Mouse (Mus musculus): ENCODE measurements at regions not wholly inside any gene's neighbourhood (a gene's known extent, or its start where the extent isn't known, plus 50 kb on each side); places are given as distances from the start of the nearest gene placed in this dataset.

DNA sequence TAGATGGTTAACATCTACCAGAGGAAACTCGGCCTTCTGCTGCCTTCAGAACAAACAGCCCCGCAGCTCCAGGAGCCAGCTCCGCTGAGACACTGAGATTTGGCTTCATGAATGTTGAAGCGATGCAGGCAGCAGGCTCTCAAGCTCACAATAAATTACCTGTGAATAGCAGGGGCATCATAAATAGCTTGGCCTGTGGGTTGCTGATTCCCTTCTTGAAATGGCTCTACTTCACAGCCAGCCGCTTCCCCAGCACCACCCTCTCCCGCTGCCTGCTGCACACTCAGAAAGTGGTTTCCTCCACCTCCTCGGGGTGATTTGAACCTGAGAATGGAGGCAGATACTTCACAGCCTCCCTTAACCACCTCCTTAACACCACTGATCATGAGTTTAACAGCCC is 104.2 kb upstream of the Topaz1 start:
- DNase-seq (ENCODE audit: low spot score) (no peak), ATAC-seq (replicated peaks; ENCODE audit: low FRiP score) (no peak)
- H3K27me3 ChIP-seq (ENCODE audit: control insufficient read depth, insufficient read depth, low read length), result no peaks in the 10 kb centered on the region
- H3K4me3 ChIP-seq (ENCODE audit: low read depth, low read length), result no peak overlapping the region
- H3K27ac ChIP-seq (ENCODE audit: low read depth, low read length), result no peak overlapping the region
- H3K9me3 ChIP-seq (ENCODE audit: control insufficient read depth, low read length), result no peaks in the 10 kb centered on the region
- H3K4me2 ChIP-seq (ENCODE audit: low read depth, low read length, severe bottlenecking), result no peak overlapping the region
- no peaks in the 10 kb centered on the region for H3K4me1 ChIP-seq (replicated peaks; ENCODE audit: control insufficient read depth, insufficient read depth, low read length)
- H3K9ac ChIP-seq (ENCODE audit: low read length), result no peak overlapping the region
- 62% methylated on average over 7 of the region's 7 CpGs for WGBS
- H3K36me3 ChIP-seq (ENCODE audit: control insufficient read depth, insufficient read depth, low read length), result no peaks in the 10 kb centered on the region

DNA sequence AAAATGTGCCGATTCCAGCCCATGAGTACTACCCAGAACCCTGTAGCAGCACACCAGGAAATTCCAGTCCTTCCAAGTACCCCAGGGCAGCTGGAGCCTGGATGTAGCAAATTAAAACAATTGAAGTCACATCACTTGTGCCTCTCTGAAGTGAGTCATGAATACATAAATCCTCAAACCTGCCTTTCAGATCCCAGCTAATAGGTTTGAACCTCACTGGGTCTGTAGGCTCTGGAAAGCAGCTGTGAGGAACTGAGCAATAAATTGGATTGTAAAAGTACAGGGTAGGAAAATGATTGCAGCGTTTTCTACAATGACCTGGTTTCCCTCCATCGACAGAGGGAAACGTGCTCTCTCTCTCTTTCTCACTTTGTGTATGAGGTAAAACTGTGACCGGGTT is 101.6 kb upstream of the Topaz1 start:
- no peaks in the 10 kb centered on the region for H3K4me1 ChIP-seq (replicated peaks; ENCODE audit: control insufficient read depth, insufficient read depth, low read length)
- H3K9ac ChIP-seq (ENCODE audit: low read length), result no peak overlapping the region
- WGBS, result 84% methylated on average over 5 of the region's 5 CpGs
- no peak overlapping the region for H3K4me3 ChIP-seq (ENCODE audit: low read depth, low read length)
- no peaks in the 10 kb centered on the region for H3K27me3 ChIP-seq (ENCODE audit: control insufficient read depth, insufficient read depth, low read length)
- H3K4me2 ChIP-seq (ENCODE audit: low read depth, low read length, severe bottlenecking), result no peak overlapping the region
- no peak for DNase-seq (ENCODE audit: low spot score)
- no peak for ATAC-seq (replicated peaks; ENCODE audit: low FRiP score)
- H3K27ac ChIP-seq (ENCODE audit: low read depth, low read length), result no peak overlapping the region
- H3K9me3 ChIP-seq (ENCODE audit: control insufficient read depth, low read length), result no peaks in the 10 kb centered on the region
- no peaks in the 10 kb centered on the region for H3K36me3 ChIP-seq (ENCODE audit: control insufficient read depth, insufficient read depth, low read length)

DNA sequence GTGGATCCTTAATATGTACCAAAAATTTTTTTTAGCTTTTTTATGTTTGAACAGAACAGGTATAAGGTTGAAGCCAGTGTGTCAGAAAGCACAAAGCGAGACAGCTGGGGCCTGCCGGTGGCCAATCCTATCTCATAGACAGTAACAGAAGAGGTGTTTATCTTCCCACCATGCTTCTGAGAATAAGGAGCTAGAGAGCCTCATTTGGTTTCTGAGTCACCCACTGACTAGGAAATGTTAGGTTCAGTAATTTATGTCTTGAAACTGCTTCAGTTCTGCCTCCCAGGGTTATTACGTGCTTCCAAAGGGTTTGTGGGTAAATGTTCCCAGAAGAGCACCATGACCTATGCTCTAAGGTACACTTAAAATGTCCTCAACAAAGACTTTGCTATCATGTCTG is 96.3 kb upstream of the Topaz1 start:
- ATAC-seq (replicated peaks; ENCODE audit: low FRiP score), result no peak
- H3K9ac ChIP-seq (ENCODE audit: low read length), result no peak overlapping the region
- H3K4me3 ChIP-seq (ENCODE audit: low read depth, low read length), result no peak overlapping the region
- WGBS, result 88% methylated on average over 3 of the region's 3 CpGs
- H3K4me1 ChIP-seq (replicated peaks; ENCODE audit: control insufficient read depth, insufficient read depth, low read length), result no peaks in the 10 kb centered on the region
- H3K27ac ChIP-seq (ENCODE audit: low read depth, low read length), result no peak overlapping the region
- no peak overlapping the region for H3K4me2 ChIP-seq (ENCODE audit: low read depth, low read length, severe bottlenecking)
- no peaks in the 10 kb centered on the region for H3K9me3 ChIP-seq (ENCODE audit: control insufficient read depth, low read length)
- no peaks in the 10 kb centered on the region for H3K36me3 ChIP-seq (ENCODE audit: control insufficient read depth, insufficient read depth, low read length)
- no peak for DNase-seq (ENCODE audit: low spot score)
- H3K27me3 ChIP-seq (ENCODE audit: control insufficient read depth, insufficient read depth, low read length), result no peaks in the 10 kb centered on the region

DNA sequence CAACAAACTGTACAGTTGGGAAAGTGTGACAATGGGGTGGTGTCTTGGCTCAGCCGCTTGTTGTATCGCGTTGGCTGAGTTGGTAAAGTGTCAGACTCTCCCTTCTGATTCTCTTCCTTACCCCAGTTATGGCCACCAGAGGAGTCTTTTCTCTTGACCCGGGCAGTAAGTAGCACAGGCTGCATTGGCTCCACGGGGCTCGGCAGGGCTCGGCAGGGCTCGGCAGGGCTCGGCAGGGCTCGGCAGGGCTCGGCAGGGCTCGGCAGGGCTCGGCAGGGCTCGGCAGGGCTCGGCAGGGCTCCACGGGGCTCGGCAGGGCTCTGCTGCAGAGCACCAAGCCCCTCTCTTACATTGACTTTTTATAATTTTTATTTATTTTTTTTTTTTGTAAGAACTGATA is 91.6 kb upstream of the Topaz1 start:
- no peak overlapping the region for H3K4me3 ChIP-seq (ENCODE audit: low read depth, low read length)
- DNase-seq (ENCODE audit: low spot score) (no peak), ATAC-seq (replicated peaks; ENCODE audit: low FRiP score) (no peak)
- no peak overlapping the region for H3K27ac ChIP-seq (ENCODE audit: low read depth, low read length)
- H3K9me3 ChIP-seq (ENCODE audit: control insufficient read depth, low read length), result no peaks in the 10 kb centered on the region
- no peak overlapping the region for H3K9ac ChIP-seq (ENCODE audit: low read length)
- no peaks in the 10 kb centered on the region for H3K4me1 ChIP-seq (replicated peaks; ENCODE audit: control insufficient read depth, insufficient read depth, low read length)
- no peak overlapping the region for H3K4me2 ChIP-seq (ENCODE audit: low read depth, low read length, severe bottlenecking)
- WGBS, result 49% methylated on average over 17 of the region's 17 CpGs
- no peaks in the 10 kb centered on the region for H3K36me3 ChIP-seq (ENCODE audit: control insufficient read depth, insufficient read depth, low read length)
- H3K27me3 ChIP-seq (ENCODE audit: control insufficient read depth, insufficient read depth, low read length), result no peaks in the 10 kb centered on the region

DNA sequence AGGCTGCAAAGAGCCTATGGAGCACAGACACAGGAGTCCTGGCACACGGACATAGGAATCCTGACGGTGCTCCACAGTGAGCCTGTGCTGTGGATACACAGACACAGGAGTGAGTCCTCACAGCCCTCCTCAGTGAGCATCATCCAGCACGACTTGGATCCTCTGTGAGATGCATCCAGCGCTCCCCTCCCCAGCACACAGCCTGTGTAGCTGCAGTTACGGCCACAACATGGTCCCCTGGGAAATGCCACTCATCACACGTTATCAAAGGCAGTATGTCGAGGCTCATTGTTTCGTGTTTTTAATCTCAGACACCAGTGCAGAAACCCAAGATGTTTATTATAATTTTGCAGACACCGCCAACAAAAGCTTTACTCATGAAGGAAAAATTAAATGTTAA is 87.1 kb upstream of the Topaz1 start:
- no peak for ATAC-seq (replicated peaks; ENCODE audit: low FRiP score)
- no peak overlapping the region for H3K9ac ChIP-seq (ENCODE audit: low read length)
- no peaks in the 10 kb centered on the region for H3K27me3 ChIP-seq (ENCODE audit: control insufficient read depth, insufficient read depth, low read length)
- H3K27ac ChIP-seq (ENCODE audit: low read depth, low read length), result no peak overlapping the region
- H3K4me3 ChIP-seq (ENCODE audit: low read depth, low read length), result no peak overlapping the region
- WGBS, result 77% methylated on average over 9 of the region's 9 CpGs
- no peak overlapping the region for H3K4me2 ChIP-seq (ENCODE audit: low read depth, low read length, severe bottlenecking)
- H3K36me3 ChIP-seq (ENCODE audit: control insufficient read depth, insufficient read depth, low read length), result no peaks in the 10 kb centered on the region
- H3K4me1 ChIP-seq (replicated peaks; ENCODE audit: control insufficient read depth, insufficient read depth, low read length), result no peaks in the 10 kb centered on the region
- no peak for DNase-seq (ENCODE audit: low spot score)
- no peaks in the 10 kb centered on the region for H3K9me3 ChIP-seq (ENCODE audit: control insufficient read depth, low read length)

DNA sequence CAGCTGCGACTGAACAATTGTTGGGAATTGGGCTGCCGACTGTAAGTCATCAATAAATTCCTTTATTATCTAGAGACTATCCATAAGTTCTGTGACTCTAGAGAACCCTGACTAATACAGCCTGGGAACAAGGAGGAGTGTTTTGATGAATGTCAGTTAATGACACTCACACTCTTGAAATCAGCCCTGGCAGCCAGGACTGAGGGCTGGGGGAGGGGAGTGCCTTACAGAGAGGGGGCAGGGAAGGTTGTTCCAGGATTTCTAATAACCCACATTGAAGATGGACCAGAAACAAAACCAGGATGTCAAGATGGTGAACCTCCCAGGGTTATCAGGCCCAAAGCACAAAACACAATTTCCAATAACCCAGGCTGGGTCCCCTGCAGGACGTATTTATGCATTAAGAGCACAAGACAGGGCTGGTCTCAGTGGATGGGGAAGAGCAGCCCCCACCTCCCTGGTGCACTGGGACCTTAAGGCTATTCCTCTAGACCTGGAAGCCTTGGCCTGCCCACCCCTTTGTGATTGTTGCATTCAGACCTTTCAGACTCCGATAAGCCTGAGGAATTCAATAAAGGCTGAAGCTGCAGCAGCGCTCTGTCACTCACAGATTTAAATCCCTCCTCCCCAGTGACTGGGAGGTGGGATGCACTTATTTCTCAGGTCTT is 80.0 kb upstream of the Topaz1 start:
- Histone ChIP-seq H3K27me3 (ENCODE audit: control insufficient read depth, insufficient read depth, low read length) (no peaks in the 10 kb centered on the region), H3K9me3 (ENCODE audit: control insufficient read depth, low read length) (no peaks in the 10 kb centered on the region), H3K27ac (ENCODE audit: low read depth, low read length) (no peak overlapping the region), H3K36me3 (ENCODE audit: control insufficient read depth, insufficient read depth, low read length) (no peaks in the 10 kb centered on the region), H3K4me2 (ENCODE audit: low read depth, low read length, severe bottlenecking) (0 out of 2 replicates have a peak overlapping the region, but pooled peaks have one; percentile 11), H3K9ac (ENCODE audit: low read length) (no peak overlapping the region), H3K4me1 (replicated peaks; ENCODE audit: control insufficient read depth, insufficient read depth, low read length) (peaks cover 4% of the 10 kb centered on the region; the same call in 1 of the 2 replicates), H3K4me3 (ENCODE audit: low read depth, low read length) (no peak overlapping the region)
- WGBS, result 10% methylated on average over 3 of the region's 5 CpGs
- DNase-seq (ENCODE audit: low spot score) (no peak), ATAC-seq (replicated peaks; ENCODE audit: low FRiP score) (0 out of 2 replicates have a peak, but pooled peaks have one; percentile 46)

DNA sequence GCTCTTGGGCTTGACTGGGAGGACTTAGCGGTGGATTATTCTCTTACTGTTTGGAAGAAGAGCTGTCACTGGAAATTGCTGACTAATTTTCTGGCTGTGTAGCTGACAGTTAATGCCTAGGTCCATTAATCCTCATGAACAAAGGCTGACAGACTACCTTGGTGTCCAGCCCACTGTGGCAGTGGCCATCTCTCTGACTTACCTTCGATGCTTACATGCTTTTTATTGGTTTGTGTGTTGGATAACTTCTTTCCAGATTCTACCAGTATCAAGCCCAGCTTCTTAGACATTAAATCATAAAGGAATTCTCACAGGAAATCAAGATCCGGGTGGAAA is 79.5 kb upstream of the Topaz1 start:
- Histone ChIP-seq H3K36me3 (ENCODE audit: control insufficient read depth, insufficient read depth, low read length) (no peaks in the 10 kb centered on the region), H3K9me3 (ENCODE audit: control insufficient read depth, low read length) (no peaks in the 10 kb centered on the region), H3K27ac (ENCODE audit: low read depth, low read length) (no peak overlapping the region), H3K9ac (ENCODE audit: low read length) (no peak overlapping the region), H3K4me2 (ENCODE audit: low read depth, low read length, severe bottlenecking) (no peak overlapping the region), H3K4me3 (ENCODE audit: low read depth, low read length) (no peak overlapping the region), H3K4me1 (replicated peaks; ENCODE audit: control insufficient read depth, insufficient read depth, low read length) (peaks cover 4% of the 10 kb centered on the region; the same call in 1 of the 2 replicates), H3K27me3 (ENCODE audit: control insufficient read depth, insufficient read depth, low read length) (no peaks in the 10 kb centered on the region)
- WGBS, result 48% methylated on average over 3 of the region's 3 CpGs
- ATAC-seq (replicated peaks; ENCODE audit: low FRiP score) (no peak), DNase-seq (ENCODE audit: low spot score) (no peak)

DNA sequence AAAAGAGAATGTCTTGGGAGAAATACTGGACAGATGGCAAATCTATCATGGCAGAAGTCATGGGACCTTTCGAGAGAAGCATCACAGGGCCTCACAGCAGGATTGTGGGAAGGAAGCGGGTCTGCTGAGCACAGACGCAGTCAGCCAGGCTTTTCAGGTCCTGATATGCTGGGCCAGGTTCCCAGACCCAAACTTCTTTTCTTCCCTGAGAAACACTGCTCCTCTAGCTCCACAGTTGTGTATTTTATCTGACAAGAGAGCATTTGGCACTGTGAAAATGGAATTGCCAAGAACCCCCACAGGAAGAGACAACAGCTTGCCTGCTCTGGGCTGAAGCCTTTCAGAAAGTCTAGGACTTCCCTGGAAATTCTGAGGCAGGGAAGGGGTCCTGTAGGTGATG is 73.4 kb upstream of the Topaz1 start:
- 78% methylated on average over 3 of the region's 3 CpGs for WGBS
- H3K9ac ChIP-seq (ENCODE audit: low read length), result no peak overlapping the region
- H3K4me3 ChIP-seq (ENCODE audit: low read depth, low read length), result no peak overlapping the region
- no peak overlapping the region for H3K27ac ChIP-seq (ENCODE audit: low read depth, low read length)
- H3K36me3 ChIP-seq (ENCODE audit: control insufficient read depth, insufficient read depth, low read length), result no peaks in the 10 kb centered on the region
- H3K4me2 ChIP-seq (ENCODE audit: low read depth, low read length, severe bottlenecking), result no peak overlapping the region
- no peaks in the 10 kb centered on the region for H3K9me3 ChIP-seq (ENCODE audit: control insufficient read depth, low read length)
- ATAC-seq (replicated peaks; ENCODE audit: low FRiP score) (no peak), DNase-seq (ENCODE audit: low spot score) (no peak)
- no peaks in the 10 kb centered on the region for H3K27me3 ChIP-seq (ENCODE audit: control insufficient read depth, insufficient read depth, low read length)
- no peaks in the 10 kb centered on the region for H3K4me1 ChIP-seq (replicated peaks; ENCODE audit: control insufficient read depth, insufficient read depth, low read length)

DNA sequence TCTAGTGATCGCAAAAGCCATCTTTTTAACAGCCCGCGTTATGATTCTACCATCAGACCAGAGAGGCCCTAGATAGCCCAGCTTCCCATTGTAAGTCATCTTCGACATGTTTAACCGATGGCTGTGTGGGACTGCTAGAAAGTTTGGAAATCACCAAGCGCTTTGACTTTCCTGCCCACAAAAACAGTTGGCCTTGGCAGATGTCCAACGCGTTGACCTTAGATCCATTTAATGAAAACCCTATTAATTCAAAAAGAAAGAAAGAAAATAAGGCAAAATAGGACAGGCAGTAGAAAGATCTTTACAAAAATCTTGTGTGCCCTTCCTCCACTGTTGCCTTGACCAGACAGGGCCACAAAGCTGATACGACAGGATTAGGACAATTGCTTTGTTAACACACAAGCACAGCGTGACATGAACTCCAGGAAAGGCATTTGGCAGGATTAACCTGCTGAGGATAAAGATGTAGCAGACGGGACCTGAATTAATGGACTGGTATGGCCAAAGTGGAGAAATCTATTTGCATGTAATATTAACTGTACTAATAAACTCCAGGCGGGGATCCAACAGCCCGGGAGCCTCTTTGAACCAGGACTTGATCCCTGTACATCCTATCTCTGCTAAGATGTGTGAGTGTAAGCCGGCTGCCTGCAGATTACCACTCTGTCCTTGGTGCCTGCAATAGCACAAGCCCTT is 69.0 kb upstream of the Topaz1 start:
- no peaks in the 10 kb centered on the region for H3K36me3 ChIP-seq (ENCODE audit: control insufficient read depth, insufficient read depth, low read length)
- no peak overlapping the region for H3K27ac ChIP-seq (ENCODE audit: low read depth, low read length)
- no peak for DNase-seq (ENCODE audit: low spot score)
- H3K9ac ChIP-seq (ENCODE audit: low read length), result no peak overlapping the region
- ATAC-seq (replicated peaks; ENCODE audit: low FRiP score), result no peak
- no peaks in the 10 kb centered on the region for H3K27me3 ChIP-seq (ENCODE audit: control insufficient read depth, insufficient read depth, low read length)
- whole genome bisulfite sequencing, result 63% methylated on average over 14 of the region's 14 CpGs
- no peak overlapping the region for H3K4me2 ChIP-seq (ENCODE audit: low read depth, low read length, severe bottlenecking)
- no peaks in the 10 kb centered on the region; the same call in 1 of the 2 replicates for H3K4me1 ChIP-seq (replicated peaks; ENCODE audit: control insufficient read depth, insufficient read depth, low read length)
- no peaks in the 10 kb centered on the region for H3K9me3 ChIP-seq (ENCODE audit: control insufficient read depth, low read length)
- H3K4me3 ChIP-seq (ENCODE audit: low read depth, low read length), result no peak overlapping the region

Measured in forebrain, embryonic 11.5 days (tissue).